Mouse (Mus musculus) gastrocnemius, postnatal 14 days (tissue): ENCODE measurements at regions not wholly inside any gene's neighbourhood (a gene's known extent, or its start where the extent isn't known, plus 50 kb on each side); places are given as distances from the start of the nearest gene placed in this dataset.
A peak's percentile ranks its signal among the peaks of the same experiment; 100 is the strongest.

Experiments
- DNase-seq: peaks from one replicate; pipeline ENCODE4 v3.0.0; 2021; ENCODE audit warnings: mixed read lengths
- intact Hi-C: fragments of 180-260 bp; cut with DNase I; formaldehyde crosslinking; loops from one replicate; pipeline ENCODE4 v1.15.1; 2025; ENCODE audit warnings: low total_unique reads

DNA sequence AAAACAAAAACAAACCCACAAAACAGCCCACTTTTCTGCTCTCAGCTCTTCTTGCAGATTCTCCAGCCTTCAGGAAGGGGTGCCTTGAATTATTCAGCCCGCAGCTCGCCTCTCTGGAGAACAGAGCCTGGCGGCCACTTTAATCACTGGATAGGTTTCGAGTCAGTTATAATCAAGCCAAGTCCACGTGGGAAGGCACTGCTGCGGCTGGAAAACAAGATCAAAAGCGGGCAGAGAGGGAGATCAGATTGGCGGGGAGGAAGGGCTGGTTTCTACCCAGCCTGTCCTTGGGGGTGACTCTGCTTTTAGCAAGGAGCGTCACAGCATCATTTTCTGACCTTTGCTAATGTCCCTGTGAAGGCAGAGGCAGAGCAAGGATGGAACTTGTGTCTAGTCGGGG is 86.7 kb upstream of the Zc3h12a start:
- intact Hi-C loops, result no loop called here

DNA sequence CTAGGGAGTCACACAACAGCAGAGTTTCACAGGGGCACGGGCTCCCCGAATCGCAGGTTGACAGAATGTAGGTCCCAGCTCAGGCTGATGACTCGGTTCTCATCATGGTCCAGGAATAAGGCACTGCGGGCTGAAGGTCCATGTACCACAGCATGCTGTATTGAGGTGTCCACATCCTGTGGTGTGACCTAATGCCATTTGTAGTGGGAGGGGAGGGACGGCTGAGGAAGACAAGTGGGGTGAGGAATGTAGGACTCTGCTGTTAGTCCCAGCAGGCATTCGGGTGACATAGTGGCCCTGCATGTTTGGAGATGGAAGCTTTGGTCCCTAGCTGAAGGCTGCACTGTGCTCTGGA is 84.5 kb upstream of the Zc3h12a start:
- DNase-seq, result no peak
- intact Hi-C loops, result no loop called here

More for the DNA sequence above, 86.7 kb upstream of the Zc3h12a start:
- DNase-seq, result no peak

DNA sequence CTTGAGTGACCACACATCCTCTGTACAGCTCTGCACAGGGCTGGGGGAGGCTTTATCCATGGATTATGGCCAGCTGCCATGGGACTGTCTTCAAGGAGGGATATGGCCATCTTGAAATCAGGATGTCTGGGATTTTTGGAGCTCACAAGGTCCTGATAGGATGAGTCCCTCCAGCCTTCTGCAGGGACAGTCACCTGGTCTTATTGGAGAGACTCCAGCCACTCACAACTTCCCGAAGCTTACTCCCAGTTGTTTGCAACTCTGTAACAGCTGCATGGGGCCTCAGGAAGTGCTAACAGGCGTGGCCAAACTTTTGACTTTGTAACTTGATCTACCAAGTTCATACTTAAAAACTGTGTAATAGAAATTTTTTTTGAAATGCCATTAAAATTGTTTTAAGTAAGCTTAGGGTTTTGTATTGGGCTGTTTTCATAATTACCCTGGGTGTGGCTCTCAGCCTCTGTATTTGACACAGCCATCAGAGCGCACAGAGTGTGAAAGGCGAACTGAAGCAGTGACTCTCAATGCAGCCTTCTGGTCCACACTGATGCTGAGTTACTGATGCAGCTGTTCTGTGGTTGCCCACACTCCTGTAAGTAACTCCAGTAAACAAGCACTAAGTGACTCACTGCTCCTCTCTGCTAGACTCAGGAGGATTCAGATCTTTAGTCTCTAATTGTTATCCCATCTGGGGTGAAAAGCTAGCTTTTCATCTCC is 84.0 kb upstream of the Zc3h12a start:
- peak; percentile 14 for DNase-seq
- intact Hi-C loops, result no loop called here

DNA sequence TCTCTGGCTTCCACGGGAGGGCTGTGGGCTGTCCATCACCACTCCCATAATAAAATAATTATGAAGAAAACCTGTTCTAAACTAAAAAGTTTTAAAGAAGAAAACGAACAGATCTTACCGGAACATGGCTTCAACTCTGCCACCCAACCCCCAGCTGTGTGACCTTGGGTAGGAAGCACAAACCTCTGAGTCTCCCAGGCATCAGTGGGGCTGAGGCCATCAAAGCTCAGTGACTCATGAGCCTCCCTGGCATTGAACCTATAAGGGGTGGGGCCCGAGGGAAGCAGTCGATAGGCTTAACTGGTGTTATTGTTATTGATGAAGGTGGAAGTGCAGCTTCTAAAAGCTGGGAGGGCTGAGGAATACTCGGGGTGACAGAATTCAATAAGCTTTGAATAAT is 83.1 kb upstream of the Zc3h12a start:
- intact Hi-C loops, result no loop called here
- no peak for DNase-seq

DNA sequence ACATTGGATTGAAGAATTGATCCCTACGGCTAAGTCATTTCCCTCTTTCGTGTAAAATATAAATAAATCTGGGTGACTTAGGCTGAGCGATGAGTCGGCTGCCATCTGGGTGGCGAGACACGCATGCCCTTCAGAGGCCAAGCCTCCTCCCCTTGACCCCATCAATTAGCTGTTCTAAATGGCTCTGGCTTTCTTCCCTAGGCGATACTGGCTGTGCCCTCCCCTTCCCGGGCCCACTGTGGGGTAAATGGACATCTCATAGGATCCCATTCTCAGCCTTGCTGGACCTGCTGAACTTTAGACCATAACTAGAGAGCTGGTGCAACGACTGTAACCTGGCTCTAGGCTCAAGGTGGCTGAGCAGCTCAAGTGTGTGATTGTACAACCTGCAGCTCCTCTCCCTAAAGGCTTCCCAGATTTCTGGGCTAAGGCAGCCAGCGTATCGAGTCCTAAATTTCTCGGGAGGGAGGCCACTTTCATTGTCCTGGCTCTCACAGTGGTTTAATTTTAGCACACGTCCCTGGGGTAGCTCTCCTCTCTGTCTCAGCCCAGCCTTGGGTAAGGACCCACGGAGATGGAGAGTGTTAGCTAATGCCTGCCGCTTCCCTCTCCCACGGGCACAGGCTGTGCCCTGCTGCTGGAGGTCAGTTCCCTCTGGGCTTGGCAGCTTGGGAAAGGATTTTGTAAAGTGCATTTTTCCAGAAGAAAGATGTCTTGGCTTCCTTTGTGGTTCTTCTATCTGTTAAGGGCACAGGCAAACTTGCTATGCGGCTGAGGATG is 80.7 kb upstream of the Zc3h12a start:
- intact Hi-C loops, result no loop called here
- no peak for DNase-seq

DNA sequence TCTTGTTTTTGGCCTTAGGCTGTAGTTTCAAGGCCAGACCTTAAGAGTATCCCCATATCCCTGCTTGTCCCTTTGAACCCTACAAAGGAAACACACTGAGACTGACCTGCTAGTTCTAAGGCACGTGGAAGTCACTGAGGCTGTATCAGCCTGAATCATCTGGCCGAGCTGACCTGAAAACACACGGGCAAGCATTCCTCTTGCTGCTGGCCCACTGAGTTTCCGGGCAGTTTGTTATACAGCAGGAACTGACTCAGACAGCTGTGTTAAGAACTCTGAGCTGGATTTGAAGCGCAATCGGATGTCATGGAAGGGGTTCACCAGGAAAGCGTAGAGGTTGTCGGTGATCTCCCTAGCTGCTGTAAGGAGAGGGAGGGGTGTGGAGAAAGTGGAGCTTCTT is 75.9 kb upstream of the Zc3h12a start:
- intact Hi-C loops, result no loop called here
- DNase-seq, result no peak

DNA sequence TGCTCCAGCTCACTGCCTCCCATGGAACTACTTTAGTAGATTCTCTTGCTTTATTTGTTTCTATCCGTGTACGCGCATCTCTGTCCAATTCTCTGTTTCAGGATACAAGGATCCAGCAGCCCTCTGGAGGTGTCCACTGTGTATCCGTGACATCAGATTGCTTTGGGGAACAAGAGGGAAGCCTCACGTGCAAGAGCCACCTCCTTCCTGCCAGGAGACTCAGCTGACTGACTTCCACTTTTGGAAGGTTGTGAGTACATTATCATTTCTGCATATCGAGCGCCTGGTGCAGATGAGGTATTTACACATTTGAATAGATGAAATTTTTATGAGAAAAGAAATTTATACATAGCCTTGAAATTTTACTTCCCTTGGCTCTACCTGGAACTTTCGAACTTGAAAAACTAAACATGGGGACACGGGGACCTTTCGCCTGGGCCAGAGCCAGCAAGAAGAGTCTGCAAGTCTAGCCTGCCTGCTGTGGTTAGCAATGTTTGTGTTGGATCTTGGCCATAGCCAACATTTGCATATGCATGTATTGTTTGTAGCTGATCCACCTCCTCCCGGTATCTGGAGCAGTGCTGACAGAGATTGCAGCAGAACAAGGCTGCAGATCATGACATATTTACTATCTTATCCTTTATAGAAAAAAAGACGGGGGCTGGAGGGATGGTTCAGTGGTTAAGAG is 74.1 kb upstream of the Zc3h12a start:
- no peak for DNase-seq
- intact Hi-C loops, result no loop called here

DNA sequence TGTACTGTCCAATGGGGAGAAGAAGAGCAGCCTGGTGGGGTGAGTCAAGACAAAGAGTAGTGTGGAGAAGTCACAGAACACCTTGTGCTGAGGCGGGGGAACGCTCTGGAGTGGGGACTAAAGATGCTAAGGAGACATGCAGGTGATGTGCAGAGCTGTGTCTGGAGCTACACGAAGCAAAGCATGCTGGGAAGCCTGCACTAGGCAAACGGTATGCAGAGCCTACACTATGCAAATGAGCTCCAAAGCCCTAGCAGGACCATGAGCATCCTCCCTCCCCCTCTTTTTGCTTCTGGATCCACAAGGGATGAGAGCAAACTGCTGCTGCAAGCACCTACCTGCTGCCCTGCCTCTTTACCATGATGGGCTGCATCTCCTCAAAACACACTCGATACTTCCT is 73.1 kb upstream of the Zc3h12a start:
- intact Hi-C loops, result no loop called here
- no peak for DNase-seq

DNA sequence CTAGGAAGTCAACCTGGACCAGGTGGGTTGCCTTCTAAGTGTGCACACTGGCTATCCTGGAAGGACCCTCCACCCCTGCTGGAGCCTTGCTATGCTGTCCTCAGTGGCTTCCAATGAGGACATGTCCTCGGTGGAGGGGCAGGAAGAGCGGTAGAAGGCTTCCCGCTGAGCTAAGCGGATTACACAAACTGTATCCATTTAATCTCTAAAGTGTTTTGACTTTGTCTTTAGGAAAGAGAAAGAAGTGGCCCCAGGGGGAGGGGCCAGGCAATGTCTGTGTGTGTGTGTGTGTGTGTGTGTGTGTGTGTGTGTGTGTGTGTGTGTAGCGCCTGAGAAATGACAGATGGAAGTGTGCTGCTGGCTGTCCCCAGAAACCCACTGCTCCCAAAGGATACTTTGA is 71.6 kb upstream of the Zc3h12a start:
- intact Hi-C loops, result no loop called here
- DNase-seq, result no peak

DNA sequence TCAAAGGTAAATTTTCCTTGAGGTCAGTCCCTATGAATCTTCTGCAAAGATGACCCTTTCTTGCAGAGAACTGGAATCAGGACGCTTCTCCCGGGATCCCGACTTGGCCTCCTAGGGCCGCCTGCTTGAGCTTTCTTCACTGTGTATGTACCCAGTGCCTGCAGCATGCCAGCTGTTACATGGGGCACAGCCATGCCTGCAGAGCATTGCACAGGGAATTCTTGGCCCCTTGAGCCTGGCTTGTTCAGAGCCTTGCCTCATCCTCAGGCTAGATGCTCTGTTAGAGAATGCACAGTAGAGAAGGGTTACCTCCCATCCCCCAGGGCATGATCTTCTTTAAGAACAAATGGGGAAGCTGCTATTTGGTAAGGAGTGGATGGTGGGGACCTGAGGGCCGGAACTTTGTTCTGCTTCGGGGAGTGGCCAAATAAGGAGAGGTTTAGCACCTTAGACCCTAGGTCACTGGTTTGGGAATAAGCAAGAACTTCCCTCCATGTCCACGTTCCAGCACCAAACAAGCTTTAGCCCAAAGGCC is 68.3 kb upstream of the Zc3h12a start:
- intact Hi-C loops, result no loop called here
- DNase-seq, result no peak

DNA sequence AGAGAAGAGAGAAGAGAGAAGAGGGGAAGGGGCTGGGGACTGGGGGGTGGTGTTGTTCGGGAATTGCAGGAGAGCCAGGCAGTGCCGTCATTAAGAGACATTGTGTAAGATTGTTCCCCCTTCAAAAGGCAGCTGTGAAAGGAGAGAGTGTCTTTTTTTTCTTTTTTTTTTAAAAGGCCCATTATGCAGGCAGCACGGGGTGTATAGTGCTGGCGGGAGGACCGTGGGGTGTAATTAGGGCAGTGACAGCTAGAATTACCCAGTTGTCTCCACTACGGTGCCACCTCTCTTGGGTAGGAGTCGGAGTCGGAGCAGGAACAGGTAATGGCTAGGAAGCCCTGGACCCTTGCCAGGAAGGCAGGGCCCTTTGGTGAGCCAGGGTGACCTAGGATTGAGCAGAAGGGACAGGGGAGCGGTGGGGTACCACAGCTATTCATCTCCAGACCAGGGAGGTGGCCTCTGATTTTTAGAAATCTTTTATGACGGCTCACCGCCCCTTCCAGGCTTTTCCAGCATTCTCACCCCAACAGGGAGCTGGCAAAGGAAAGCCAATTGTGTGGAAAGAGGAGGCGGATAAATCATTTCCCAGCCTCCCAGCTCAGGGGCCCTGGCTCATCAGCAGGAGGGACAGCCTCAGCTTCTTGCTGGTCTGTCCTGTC is 67.2 kb upstream of the Zc3h12a start:
- intact Hi-C loops, result no loop called here
- no peak for DNase-seq

DNA sequence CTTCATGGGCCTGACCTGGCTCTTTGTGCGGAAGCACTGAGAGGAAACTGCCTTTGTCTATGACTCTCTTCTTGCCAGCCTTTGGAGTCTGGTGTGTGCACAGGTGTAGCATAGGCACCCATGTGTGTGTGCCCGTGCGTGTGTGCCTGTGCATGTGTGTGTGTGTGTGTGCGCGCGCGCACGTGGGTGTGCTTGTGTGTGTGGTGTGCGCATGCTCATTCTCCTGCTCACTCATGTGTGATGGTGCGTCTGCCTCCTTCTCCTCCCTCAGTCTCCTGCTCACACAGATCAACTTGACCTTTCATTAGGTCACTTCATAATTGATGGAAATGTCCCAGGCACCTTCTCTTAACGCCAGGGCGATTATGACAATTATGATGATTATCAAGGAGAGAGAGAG is 66.7 kb upstream of the Zc3h12a start:
- intact Hi-C loops, result no loop called here
- no peak for DNase-seq

DNA sequence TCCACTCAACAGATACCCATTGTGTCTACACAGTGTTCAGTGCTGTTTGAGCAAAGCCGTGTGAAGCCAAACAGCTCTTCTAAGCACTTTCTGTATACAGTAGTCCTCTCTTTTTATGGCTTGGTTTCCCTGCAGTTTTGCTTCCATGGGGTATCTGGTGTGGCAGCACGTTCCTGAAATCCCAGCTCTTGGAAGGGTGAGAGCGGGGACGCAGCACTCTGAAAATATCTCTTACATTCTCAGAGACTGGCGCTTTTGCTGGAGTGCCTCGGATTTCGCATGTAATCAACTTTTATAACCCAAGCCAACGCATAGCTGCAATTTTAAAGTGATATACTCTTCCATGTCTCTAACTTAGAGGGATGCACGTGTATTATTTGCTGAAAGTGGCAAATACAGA is 64.0 kb upstream of the Zc3h12a start:
- no peak for DNase-seq
- intact Hi-C loops, result no loop called here

DNA sequence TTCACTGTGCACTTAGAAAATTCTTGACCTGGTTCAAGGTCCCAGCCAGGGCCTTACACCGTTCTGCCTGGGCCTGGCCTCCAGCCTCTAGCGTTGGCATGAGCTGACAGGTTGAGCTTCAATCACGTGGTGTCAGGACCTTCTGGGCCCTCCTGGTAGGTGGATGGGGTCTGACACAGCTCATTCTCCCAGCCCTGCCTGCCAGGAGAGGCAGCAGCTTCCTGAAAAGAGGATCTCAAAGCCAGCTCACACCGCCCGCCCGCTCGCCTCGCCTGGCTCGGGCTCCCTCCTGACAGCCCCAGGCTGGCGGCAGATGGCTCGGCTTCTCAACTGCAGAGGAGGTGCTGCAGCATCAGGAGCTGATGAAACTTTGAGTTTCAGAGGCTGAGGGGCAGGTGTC is 63.4 kb upstream of the Zc3h12a start:
- DNase-seq, result peak; percentile 30
- intact Hi-C loops, result no loop called here

DNA sequence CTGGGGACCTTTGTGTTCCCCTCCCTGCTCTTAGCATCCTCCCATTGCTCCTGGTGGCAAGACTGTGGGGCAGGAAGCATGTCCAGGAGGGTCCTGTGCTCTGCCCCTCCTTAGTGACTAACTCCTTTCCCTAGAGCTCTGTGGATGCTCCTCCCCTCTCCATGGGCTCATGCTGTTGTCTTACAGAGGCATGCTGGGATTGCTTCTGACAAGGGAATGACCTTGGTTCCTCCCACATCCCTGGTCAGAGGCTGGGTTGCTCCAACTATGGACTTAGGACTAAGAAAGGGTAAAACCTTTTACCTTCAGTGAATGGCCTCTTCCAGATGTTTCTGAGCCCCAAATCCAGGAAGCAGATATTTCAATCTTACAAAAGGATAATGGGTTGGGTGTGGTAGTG is 62.3 kb upstream of the Zc3h12a start:
- no peak for DNase-seq
- intact Hi-C loops, result no loop called here

DNA sequence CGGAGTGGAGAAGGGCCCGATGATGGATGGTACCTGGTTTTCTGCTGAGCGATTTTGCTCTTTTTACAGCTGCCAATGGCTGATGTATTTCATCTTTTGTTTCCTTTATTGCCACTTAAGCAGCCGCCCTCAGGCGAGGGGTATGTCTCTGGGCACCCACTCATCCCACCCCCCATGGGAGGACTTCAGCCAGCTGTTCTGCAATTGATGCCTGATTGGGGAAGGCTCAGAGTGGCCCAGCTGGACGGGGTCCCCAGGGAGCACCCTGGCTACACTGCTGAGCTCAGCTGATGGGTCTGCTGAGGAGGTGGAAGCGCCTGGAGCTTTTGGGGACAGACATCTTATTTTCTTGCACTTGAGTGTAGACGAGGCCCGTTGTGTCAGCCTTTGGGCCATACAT is 58.6 kb upstream of the Zc3h12a start:
- intact Hi-C loops, result no loop called here

DNA sequence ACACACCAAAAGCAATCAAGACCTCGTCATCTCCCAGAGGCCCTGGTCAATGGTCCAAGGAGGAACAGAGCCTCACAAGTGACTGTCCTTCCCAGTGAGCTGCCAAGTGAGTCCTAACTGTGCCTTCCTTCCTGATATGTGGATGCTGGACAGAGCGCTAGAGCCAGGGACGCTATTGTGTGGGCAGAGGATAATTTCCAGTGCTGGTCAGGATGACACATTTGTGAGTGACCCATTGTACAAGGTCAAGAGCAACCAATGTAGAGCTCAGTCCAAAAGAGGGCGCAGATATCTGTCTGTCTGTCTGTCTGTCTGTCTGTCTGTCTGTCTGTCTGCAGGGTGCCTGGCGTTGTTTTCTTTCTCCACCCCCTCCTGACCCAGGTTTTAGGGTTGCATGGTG is 57.4 kb upstream of the Zc3h12a start:
- DNase-seq, result no peak
- intact Hi-C loops, result no loop called here

More for the DNA sequence above, 58.6 kb upstream of the Zc3h12a start:
- no peak for DNase-seq

DNA sequence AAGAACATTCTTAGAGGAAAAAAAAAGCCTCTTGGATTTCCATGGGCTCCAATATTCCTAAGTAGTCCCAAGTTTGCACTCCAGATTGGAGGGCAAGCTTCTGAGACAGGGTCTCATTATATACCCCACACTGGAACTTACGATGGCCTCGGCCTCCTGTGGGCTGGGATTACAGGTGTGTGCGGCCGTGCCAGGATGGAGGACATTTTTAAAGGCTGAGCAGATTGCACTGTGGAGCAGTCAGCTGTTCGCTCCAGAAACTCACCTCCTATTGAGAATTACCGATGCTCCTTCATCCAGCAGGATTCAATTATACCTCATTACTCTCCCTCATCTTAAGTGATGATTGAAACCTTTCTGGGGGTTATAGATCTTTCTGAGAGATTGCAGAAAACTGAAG is 53.3 kb upstream of the Zc3h12a start:
- DNase-seq, result no peak
- intact Hi-C loops, result no loop called here

DNA sequence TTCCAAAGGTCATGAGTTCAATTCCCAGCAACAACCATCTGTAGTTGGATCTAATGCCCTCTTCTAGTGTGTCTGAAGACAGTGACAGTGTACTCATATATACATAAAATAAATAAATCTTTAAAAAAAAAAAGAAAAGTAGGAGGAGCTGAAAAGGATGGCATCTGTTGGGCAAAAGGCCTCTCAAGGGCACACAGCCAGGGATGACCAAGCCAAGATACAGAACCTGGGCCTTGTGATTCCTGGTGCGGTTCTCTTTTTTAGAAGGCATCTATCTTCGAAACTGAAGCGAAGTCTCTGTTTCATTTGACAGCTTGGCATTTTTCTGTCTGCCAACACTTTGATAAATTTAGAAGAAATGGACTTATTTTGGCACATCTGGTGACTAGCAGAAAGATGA is 50.9 kb upstream of the Zc3h12a start:
- intact Hi-C loops, result no loop called here
- no peak for DNase-seq

DNA sequence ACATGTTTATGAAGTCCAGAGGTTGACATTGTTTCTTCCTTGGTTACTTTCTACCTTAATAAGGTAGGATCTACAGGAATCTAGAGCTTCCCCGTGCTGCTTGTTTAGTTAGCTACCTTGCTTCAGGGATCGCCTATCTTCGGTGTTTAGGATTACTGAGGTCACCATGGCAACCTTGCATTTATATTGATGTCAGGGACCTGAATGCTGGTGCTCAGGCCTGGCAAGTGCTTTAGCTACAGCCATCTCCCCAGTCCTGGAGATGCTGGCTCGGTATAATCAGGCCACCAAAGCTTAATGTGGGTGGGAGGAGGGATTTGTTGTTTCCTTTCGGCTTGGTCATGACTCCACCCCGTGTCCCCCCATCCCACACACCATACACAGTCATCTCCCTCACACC is 50.0 kb upstream of the Zc3h12a start:
- no peak for DNase-seq
- intact Hi-C loops, result no loop called here
